Mouse (Mus musculus): ENCODE data around the gene Mcat.

Gene Mcat

DNA sequence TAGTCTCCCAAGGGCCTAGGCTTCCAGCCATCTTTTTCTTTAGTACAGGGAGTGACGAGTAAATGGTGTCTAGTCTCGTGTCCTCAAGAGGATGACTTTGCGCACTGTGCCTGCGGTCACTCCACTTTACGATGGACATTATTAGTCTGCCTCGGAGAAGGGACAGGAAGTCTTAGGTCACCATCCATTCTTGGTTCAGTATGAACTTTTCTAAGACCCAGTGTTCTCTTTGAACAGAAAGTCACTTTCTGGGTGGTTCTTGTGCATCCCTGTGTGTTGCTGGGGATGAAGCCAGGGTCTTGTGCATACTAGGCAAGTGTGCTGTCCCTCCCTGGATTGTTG lies 27.7 kb downstream of the Mcat start:
- DNase-seq (ENCODE audit: low spot score), result no peak

- DNase-seq (ENCODE audit: low spot score), result no peak
Observed at GRCm38 (mm10) chr15:83534960-83535889, 28.4 kb downstream of the Mcat start.

DNA sequence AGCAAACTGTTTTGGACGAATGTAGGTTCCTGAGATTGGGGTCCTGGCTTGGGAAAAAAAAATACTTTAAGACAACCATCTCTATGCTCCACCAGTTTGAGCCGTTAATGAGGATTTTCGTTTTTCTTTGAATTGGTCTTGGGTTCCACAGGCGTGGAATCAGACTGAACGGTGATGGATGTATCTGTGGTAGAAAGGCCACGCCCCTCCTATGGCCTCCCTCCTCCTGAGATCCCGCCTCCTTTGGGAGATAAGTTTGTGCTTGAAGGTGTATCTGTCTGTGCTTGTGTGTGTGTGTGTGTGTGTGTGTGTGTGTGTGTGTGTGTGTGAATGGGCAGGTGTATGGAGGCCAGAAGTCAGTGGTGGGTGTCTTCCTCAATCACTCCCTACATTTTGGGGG lies 31.0 kb downstream of the Mcat start:
- no peak for DNase-seq (ENCODE audit: low spot score)

GRCm38 (mm10) chr15:83531961-83532469 lies 31.6 kb downstream of the Mcat start:
- DNase-seq (ENCODE audit: low spot score), result no peak

DNA sequence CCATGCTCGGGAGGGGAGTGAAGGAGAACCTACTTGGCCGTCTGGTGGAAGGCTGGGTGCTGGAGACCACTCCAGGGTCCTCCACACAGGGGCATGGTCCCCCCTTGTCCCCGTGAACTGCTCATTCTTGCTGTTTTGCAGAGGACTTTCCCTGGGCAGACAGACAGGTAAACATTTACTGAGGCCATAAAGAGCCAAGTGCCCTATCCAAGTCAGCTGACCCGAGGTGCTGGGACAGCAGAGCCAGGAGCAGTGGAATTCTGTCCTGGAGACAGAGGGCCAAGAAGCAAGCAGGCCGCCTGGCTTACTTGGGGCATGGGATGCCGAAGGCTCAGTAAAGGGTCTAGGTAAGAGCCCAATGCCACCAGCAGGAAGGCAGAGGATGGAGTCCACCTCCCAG lies 32.9 kb downstream of the Mcat start:
- DNase-seq (ENCODE audit: low spot score), result no peak

DNA sequence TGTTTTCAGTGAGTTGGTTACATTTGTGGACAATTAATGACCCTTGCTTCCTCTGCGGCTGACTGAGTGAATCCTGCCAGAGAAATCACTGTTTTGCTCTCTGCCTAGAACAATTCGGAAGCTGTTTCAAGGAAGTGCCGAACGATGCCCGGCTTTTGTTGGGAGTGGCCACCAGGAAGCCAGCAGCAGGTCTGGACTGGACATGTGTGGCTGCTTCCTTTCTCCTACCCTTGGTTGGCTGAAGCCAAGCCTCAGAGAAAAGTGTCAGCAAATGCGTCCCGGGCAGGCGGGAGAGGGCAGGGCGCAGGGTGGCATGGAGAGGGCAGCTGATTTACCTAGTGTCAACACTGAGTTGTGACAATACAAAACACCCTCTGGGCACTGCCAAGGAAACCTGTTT lies 33.4 kb downstream of the Mcat start:
- no peak for DNase-seq (ENCODE audit: low spot score)

DNA sequence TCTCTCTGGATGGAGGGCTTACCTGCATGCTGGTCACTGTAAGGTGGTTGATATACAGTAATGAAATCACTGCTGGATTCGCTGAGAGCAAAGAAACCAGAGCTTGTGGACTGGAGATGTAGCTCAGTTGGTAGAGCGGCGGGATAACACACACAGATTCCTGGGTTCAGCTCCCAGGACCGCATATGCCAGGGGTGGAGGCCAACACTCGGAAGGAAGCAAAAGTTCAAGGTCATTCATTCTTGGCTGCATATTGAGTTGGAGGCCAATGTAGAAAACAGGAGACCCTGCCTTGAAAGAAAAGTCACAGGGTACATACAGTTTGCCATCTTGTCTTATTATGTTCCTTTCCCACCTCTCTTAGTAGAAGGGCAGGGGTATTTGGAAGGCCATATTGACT lies 33.8 kb downstream of the Mcat start:
- DNase-seq (ENCODE audit: low spot score), result no peak

- peak; percentile 38 for DNase-seq (ENCODE audit: low spot score)
Observed at GRCm38 (mm10) chr15:83528892-83529291, 34.7 kb downstream of the Mcat start.

DNA sequence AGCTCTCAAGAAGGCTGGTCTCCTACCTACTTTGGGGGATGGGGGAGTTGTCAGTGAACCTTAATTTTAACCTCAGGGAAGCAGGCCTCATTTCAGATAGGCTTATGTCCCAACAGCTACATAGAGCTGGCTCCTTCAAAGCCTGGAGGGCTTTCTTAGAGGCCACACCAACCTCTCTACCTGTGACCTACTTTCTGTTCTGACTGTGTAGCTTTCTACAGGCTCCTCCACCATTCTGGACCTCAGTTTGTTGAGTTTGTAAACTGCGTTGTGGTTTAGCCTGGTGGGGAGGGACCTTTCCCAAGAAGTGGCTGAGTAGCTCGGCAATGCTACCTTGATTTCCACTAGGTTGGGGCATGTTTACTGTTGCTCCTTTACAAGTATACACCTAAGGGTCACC lies 35.8 kb downstream of the Mcat start:
- no peak for DNase-seq (ENCODE audit: low spot score)

DNA sequence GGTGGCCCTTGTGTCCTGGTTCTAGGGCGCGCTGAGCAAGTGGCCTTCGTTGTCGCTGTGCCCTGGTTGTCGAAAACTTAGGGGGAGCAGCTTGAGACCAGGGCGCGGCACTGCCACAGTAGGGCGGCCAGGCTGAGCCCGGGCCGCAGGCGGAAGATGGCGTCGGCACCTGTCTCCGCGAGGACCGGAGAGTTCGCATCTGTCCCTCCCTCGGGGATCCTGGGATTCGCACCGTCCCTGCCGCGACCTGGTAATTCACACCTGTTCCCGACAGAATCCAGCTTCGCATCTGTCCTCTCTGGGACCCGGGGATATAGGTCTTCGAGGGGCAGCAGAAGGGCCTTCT lies 36.5 kb downstream of the Mcat start:
- DNase-seq (ENCODE audit: low spot score), result no peak

DNA sequence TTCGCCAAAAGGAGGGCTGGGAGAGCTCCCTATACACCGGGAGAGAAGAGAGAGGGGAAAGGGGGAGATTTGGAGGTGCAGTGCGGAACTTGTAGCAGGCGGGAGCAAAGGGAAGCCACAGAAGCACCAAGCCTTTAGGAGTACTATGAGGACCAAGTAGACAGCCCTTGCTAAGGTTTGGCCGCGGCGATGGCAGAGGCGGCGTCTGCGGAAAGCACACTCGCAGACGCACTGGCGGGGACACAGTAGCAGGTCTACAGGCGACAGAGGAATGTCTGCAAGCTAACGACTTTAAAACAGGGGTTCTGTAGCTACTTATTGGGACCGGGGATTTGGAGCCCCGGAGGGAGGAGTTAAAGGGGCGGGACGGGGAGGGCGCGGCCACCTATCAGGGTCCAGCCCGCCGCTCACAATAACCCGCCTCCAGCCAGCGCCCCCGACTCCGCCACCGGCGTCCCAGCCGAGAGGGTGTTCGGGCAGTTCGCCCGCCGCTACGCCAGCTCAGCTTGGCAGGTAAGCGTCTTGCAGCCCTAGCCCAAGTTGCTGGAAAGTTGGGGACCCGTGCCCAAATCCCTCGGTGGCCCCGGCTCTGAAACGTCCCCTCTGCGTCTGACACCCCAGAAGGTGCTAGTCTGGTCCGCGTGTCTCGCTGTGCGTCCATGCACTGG lies 37.0 kb downstream of the Mcat start, which contains the start of gene Bik:
Gene Bik (plus strand): TSS at position 439 of the 668 bp plus-strand sequence.
- DNase-seq (ENCODE audit: low spot score), result no peak

DNA sequence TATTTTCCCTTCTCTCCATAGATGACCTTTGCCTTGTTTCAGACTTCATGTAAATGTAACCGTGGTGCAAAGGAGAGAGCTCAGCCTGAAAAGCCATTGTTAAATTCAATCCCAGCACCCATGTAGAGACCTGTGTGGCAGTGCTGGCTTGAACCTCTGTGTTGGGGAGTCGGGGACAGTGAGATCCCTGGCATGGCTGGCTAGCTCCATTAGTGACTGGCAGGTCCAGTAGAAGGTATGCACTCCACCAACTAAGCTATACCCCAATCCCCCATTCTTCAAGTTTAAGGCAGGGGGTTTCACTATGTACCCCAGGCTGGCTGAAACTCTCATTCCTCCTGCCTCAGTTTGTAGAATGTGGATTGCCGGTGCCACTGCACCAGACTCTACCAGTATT lies 39.3 kb downstream of the Mcat start:
- no peak for DNase-seq (ENCODE audit: low spot score)

DNA sequence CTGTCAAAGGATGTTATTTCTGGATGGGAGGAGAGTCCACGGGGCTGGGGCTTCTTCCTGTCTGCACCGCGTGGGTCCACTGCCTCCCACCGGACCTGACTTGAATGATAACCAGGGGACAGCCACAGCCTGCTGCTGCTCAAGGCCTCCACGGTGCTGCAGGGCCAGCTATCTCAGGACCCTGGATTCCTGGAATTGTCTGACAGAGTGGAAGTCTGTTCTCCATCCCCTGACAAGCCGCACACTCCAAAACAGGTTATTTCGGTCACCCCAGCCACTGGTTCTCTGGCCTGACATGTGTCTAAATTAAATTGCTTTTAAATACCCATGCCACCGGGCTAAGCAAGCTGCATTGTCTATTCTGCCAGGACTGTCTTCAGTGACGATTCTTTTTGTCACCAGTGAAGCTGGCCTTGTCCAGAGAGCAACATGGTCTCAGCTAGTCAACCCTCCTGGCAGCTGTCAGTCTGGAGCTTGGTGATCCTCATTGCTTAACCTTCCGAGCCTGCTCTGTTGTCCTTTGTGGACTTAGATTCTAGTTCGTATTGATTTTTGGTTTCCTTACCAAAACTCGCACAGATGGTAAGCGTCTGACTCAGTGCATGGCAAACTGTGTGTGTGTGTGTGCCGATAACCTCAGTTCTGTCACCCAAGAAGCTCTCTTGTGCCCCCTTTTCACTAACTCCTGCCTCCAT lies 39.8 kb downstream of the Mcat start:
- no peak for DNase-seq (ENCODE audit: low spot score)

DNA sequence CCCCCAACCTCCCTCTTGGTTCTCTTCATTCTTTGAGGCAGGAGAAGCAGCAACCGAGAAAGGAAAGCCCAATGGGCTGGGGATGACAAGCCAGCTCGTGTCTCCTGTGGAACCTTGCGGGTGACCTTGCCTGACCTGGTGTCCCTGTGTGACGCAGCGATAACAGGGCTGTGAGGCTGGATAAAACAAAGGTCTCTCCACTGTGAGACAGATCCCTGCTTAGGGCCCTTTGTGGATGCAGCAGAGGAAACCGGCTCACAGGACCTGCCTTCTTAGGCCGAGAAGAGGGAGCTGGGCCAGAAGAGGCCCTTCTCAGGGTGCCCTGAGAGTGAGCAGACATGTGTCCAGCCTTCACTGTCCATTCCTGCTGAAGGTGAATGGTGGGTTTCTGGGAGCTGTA lies 40.4 kb downstream of the Mcat start:
- no peak for DNase-seq (ENCODE audit: low spot score)

GRCm38 (mm10) chr15:83520861-83521382 lies 42.7 kb downstream of the Mcat start:
- peak; percentile 42 for DNase-seq (ENCODE audit: low spot score)

DNA sequence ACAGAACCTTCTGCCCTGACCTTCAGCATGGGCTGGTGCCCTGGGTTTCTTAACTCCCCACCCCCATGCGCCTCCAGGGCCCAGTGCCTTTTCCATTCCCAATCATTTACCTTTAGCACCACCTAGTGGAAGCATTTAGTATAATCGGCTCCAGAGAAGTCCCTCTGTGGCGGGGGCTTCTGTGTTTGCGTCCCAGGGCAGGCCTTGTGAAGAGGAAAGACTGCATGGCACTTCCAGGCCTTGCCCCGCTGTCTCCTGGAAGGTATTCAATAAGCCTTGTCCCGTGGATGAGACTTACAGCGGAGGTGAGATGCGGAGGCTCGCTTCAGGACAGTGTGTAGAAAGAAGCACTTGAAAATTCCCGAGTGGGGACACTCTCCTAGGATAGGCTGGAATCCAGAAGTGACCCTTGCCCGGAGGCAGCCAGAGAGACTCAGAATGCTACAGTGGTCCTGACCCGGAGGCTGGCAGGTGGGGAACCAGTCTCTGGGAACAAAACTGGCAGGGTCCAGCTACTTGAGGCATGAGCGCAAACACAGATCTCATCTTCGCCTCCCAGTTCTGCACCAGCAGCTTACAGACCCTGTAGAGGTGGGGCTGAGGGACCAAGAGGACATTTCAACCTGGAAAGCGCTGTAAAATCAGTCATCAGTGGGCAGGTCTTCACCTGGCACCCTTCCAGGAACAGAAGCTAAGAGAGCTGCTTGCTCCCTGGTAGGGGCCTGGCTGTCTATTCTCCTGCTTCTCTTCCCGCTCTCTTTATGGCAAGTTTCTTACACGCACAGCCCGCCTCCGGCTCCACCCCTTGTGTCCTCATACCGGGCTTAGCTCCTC lies 45.2 kb downstream of the Mcat start:
- peak; percentile 87 for DNase-seq (ENCODE audit: low spot score)

DNA sequence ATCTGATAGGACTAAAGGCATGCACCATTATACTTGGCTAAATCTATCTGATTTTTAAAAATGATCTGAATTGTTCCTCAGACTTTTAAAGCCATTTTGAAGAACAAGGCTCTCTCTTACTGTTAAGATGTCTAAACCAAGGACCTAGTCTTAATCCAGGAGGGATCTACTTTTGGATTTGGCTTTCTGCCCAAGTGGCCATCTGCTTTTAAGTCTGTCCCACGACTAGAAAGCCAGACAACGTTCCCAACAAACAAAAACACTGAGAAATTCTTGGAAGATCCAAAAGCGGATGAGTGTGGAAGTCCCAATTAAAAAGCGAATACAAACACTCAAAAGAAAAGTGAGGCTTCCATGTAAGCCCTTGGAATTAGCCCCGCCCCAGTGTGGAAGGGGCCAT lies 48.6 kb downstream of the Mcat start:
- no peak for DNase-seq (ENCODE audit: low spot score)

DNA sequence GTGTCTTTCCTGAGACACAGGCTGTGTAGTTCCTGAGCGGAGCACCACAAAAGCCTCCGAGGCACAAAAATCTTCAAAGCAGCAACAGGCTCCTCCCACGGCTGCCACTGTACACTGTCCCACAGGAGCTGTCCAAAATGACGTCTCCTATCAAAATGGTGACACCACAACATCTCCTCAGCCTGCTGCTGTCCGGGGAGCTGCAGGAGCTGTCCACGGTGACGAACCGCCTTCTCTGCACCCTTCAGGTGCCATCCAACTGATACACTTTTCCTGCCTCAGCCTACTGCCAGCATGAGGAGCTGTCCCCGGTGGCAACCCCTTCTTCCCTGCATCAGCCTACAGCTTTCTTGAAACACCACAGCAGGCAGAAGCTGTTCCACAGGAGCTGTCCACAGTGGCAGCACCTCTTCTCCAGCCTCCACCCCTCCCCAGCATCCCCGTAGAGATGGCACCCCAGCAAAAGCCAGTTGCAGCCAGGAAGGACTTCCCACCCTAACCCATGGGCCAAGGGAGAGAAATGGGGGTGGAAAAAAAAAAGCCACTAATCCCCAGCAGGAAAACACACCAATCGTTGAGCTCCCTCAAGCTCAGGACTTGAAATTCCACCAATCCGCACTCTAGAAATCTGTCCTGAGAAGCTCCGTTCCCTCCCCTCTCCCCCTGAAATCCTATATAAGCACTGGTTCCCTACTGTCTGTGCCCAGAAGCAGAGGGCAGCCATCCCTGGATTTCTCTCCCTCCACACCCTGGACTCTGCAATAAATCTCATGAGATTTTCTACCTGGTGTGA lies 50.9 kb downstream of the Mcat start:
- no peak for DNase-seq (ENCODE audit: low spot score)

GRCm38 (mm10) chr15:83510805-83511405 lies 52.7 kb downstream of the Mcat start, which contains the start of gene Ttll1:
TSS of gene Ttll1 (minus strand) at chr15:83510893.
- DNase-seq (ENCODE audit: low spot score), result peak; percentile 91

All from adipocyte (in vitro differentiated cells).